Mouse (Mus musculus) B cell, adult 2 months (primary cell): Measurements from ENCODE around the gene Fadd.

Experiments used
- DNase-seq, 2 experiments: peaks; one replicate each; pipeline ENCODE4 v3.0.0; 2022

The Fadd gene

DNA sequence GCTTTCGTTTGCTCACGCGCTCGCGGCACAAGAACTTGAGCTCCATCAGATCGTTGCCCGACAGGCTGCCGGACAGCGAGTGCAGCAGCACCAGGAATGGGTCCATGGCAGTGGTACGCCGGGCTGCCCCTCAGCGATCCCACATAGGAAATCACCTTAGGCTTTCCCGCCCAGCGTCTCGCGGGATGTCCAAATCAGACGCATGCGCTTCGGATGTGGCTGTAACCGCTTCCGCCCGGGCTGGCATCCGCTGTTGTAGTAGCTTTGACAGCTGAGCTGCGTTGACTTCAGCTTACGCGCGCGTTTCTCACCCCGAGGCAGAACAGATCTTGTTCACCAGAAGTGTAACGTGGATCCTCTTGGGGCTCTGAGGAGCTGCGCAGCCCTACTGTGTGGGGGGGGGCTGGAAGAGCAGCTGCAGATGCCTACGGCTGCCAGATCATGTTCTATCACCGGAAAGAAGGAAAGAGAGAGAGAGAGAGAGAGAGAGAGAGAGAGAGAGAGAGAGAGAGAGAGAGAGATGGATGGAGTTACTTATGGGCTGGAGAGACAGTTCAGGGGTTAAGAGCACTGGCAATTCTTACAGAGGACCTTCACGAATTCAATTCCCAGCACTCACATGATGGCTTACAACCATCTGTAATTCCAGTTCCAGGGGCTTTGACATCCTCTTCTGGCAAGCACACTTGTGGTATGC is at the start of gene Fadd:
TSS of gene Fadd (minus strand) at position 180 of the 697 bp plus-strand sequence.
- peak; percentile 96 for DNase-seq

DNA sequence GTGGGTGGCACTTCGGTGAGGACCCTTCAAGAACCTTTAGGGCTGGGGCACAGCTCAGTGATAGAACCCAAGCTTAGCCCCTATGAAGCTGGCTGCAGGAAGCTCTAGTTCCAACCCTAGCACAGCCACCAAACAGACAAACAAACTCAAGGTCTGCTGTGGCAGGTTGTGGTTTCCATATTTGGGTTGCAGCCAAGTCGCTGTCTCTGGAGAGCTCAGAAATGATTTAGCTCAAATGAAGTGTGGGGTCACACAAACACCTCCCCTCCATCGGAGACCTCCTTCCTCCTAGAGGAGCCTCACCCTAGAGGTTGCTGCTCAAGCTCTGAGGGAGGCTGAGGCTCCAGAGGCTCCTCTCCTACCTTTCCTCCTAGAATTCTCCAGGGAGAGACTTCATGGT is 48.4 kb upstream of the Fadd start:
- DNase-seq = no peak

GRCm38 (mm10) chr7:144628334-144628915 is 46.2 kb upstream of the Fadd start:
- no peak for DNase-seq

DNA sequence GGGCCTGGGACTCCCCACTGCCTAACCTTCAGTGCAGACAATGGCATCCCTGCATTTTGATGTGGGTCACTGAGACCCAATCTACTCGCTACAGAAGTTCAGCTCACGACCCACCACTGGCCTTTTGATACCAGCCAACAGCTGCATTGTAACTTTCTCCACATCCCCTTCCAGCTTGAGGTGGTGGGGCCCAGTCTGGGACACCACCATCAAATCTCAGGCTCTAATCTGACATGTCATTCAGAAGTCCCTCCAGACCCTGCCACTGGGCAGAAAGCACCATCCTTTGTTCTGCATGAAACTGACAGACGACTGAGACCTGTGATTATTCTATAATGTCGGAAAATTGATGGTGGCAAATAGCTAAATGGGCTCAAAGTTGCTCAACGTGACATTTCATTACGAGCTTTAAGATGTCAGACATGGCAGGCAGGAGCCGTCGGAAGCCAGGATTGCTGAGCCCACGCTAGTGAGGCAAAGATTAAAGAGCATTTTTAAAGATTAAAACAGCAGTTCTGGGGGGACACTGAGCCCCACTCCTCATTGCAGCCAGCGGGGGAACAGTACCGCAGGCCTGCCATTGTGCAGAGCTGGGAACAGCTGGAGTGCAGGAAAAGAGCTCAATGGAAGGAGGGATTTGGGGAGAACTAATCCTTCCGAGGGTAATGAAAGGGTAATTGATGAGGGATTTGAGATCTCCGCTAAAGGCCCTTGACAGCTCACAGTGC is 45.5 kb upstream of the Fadd start:
- DNase-seq = no peak

DNA sequence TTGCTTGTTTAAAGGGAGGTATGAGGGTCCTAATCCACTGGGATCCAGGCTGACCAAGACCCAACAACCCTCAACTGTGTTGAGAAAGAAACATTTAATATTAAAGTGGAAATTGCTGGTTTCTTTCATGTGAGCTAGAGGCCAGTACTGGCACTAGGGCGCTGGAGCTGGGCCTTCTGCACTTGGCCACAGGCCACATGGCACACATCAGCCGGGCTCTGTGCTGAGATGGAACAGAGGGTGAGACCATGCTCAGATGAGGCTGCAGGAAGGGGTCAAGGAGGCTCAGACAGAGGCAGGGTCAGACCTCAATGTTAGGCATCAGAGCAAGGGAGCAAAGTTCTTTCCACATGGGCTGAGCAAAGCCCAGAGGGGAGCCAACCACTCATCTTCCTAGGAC is 43.8 kb upstream of the Fadd start:
- DNase-seq = no peak

DNA sequence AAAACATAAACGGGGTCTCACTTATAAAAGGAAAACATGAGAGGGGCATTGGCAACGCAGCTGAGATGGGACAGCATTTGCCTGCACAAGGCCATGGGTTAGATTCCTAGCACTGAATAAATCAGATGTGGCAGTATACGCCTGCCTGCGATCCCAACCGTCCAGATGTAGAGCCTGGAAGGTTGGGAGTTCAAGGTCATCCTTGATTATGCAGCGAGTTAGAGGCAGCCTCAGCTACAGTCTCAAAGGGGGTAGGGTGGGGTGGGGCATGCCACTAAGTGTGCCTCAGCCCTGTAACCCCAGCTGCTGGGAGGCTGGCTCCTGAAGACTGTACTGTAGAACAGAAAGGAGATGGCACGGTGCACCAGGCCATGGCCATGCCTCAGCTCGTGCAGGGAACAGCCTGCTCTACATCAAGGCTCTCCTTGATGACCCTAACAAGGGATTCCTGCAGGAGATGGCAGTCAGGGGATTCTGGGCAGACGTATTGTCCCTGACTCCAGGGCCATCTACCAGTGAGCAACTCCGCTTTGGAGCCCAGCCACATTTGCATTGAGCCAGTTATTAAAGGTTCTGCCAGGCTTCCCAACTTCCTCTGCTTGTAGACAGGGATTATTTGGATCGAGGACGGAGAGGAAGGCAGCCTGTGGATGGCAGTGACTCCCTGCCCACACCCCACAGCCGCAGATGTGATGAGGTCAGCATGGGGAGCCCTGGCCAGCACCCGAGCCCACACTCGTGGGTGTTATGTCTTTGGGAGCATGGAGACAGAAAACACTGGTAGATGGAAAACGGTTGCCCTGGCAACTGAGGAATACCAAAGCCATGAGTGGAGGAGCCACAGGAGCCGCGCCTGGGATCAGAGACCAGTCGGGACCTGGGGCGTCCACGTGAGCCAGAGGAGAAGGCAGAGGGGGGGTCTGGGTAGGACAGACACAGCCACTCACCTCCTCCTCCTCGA is 38.7 kb upstream of the Fadd start:
- no peak for DNase-seq

DNA sequence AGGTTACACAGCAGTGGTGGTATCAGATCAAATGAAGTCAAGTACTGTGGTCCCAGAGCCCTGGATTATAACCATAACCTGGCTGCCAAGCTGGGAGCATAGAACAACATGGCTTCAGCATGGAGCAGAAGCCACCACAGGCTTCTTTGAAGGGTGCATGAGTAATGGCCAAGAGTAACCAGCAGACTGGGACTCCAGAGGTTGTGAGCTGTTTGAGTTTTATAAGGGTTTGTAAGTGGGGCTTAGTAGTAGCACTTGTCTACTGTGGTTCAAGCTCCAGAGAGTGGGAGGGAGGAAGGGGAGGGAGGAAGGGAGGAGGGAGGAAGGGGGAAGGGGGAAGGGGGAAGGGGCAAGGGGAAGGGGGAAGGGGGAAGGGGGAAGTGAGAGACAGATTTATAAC is 38.1 kb upstream of the Fadd start:
- DNase-seq = no peak

- DNase-seq = no peak
Measured at GRCm38 (mm10) chr7:144615343-144615742, 33.1 kb upstream of the Fadd start.

DNA sequence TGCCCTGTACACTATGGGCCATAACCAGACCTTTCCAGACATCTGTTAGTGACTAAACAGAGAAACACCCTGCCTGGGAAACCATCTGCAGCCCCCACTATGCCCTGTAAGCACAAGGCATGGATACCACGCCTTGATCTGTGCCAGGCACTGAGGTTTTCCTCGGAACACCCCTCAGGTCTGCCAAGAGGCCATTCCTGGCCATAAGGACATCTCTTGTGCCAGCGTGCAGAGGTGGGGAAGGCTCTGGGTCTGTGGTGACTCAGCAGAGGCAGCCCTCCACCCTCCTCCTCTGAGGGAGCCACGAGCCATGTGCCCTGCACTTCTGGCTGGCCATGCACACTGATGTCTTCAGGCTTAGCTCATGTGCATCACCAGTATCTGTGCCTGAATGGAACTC is 30.6 kb upstream of the Fadd start:
- DNase-seq = no peak

GRCm38 (mm10) chr7:144612351-144612750 is 30.1 kb upstream of the Fadd start:
- no peak for DNase-seq

DNA sequence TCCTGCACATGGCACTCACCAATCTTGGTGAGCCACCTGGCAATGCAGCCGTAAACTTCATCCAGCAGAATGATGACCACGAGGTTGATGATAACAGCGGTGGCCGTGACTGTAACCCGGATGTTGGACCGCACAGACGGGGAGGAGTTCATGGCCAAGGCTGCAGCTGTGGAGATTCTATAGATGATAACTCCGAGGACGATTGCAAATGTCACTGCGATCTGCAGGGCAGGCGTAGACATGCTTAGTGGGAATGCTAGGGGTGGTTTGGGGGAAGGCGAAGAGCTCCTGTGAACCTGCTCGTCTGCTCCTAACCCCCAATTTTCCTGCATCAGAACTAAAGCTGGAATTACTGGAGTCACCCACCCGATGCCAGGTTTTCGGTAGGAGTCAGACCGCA is 29.3 kb upstream of the Fadd start:
- no peak for DNase-seq

- DNase-seq = no peak
Measured at GRCm38 (mm10) chr7:144609568-144609967, 27.3 kb upstream of the Fadd start.

- peak in 1 of 2 experiments; percentile 6 for DNase-seq
Measured at GRCm38 (mm10) chr7:144607862-144608261, 25.6 kb upstream of the Fadd start.

DNA sequence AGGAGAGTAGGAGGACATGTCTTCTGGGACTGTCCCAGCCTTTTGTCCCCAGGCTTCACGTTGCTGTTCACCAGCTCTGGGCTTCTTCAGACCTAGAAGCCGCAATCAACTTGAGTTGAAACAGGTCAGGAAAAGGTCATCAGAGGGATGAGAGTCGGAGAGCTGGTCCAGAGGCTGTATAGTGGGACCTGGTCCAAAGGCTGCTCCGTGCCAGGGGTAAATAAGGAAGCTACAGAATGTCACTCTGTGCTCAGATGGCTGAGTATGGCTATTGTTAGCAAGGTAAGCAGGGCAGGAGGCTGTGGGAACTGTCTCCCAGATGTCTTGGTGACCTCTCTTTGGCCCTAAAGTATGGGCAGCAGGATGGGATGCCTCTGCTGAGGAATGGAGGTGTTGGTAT is 22.5 kb upstream of the Fadd start:
- DNase-seq = no peak

DNA sequence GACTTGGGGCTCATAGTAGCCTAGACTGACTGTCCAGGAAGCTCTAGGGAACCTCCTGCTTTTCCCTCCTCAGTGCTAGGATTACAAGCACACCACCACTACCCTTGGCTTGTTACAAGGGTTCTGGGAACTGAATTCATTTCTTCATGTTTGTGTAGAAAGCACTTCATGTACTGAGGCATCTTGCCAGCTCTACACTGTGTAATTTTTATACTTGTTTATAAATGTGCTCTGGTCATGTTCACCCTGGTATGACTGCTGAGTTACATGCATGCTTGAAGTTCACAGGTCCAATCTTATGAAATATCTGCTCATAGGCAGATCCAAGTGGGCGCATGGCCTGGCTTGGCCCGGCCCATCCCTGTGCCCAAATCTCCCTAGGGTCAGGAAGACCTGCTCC is 22.0 kb upstream of the Fadd start:
- no peak for DNase-seq

DNA sequence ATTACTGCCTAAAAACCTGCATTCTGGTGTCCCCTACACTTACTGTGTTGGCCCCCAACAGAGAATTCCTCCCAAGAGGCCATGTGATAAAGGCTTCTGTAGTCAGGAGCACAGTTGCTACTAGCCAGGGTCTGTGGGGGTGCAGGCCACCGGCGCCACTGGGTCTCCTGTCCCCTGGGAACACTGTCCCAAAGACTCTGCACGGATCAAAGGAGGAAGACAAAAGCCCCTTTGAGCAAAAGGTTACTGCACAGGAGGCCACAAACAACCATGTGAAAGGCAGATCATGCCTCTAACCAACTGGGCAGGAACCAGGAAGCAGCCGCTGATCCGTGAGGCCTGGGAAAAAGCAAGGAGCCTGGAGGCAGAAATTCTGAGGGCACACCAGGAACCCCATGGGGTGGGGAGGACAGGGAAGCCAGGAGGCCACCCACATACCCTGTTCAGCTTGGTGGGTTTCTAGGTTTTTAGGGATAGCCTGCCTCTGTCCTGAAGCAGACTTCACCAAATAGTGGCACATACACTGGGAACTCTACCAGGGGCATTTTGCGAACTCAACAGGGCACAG is 18.2 kb upstream of the Fadd start:
- DNase-seq = no peak

GRCm38 (mm10) chr7:144589508-144589907 is 7.2 kb upstream of the Fadd start:
- DNase-seq = no peak

- DNase-seq = no peak
Measured at GRCm38 (mm10) chr7:144587291-144587690, 5.0 kb upstream of the Fadd start.

DNA sequence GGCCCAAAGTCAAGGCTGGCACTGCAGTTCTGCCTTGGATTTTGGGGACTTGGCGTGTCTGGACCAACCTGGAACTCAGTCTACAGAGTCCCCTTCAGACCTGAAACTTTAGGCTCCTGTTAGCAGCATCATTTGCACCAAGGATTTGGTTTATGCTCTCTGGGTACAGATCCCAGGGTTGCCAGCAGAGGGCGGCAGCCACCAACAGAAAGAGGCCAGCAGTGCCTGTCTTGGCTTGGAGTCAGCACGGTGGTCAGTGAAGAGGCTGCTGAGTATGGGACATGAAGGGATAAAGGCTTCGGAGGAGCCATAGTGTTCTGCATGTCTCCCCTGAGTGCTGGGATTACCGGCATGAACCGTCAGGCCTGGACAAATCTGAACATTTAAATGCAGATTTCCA is 3.4 kb upstream of the Fadd start:
- DNase-seq = peak; percentile 59 to 64

DNA sequence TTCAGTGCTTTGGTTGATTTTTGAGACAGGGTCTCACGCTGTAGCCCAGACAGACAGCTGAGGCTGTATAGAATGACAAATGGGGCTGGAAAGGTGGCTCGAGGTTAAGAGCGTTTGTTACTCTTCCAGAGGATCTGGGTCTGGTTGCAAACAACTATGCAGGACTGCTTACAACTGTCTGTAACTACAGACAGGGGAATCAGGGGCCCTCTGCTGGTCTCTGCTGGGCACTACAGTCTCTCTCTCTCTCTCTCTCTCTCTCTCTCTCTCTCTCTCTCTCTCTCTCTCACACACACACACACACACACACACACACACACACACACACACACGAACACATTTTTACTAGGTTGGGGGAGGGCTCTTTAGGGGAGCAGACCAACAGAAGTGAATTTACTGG is 1.4 kb upstream of the Fadd start:
- DNase-seq = peak; percentile 69 to 76

DNA sequence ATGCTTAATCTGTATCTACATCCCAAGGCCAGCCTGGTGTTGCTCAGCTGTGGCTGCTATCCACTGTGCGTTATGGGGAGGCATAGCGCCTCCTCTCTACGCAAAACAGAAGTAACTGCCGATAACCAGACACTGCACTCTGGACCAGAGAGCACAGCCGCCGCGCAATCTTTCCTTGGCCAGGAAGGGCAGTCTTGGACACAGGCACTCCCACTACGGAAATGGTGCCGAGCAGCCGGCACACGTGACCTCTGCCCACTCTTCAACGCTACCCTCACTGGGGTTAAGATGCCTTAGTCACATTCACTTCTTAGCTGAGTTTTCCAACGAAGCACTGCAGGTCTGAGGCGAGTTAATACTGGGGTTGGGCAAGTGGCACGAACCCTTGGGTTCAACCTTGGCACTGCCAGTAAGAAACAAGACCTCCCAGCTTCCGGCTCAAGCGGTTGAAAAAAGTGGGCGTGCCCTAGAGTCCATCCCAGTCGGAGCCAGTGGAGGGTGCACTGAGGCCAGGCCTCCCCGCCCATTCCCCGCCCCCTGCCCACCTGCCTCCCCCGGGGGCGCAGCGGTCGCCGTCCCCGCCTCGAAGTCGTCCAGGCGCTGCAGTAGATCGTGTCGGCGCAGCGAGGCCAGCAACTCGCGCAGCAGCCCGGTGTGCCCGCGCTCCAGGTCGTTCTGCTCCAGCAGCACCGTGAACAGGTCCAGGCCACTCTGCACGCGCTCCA is 542 bp downstream of the Fadd start:
- peak; percentile 61 to 70 for DNase-seq

DNA sequence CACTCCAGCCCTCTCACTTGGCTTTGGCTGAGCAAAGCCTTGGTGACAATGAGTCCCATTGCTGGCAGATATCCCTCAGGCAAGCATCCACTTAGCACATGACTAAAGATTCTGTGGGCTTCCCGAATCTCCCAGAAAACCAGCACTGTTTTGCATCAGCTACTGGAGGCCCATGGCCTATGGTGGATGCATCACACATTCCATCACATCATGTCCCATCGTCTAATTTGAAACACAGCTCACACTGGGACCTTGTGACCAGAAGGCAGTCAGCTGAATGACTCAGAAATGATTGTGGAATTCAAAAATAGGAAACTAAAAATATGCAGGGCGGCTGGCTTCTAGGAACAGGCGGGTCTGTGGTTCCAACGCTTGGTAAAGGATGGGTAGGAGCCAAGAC is 4.4 kb downstream of the Fadd start:
- DNase-seq = no peak
